Mouse (Mus musculus): ENCODE measurements around the gene Rpl7a. TPM values are rescaled to one million over a fixed set of nuclear protein-coding genes. Genes with fewer than 3 reads are reported as not detected.

Rpl7a gene
- polyA plus RNA-seq, 1 experiment from 2014 or later: 462 TPM

DNA sequence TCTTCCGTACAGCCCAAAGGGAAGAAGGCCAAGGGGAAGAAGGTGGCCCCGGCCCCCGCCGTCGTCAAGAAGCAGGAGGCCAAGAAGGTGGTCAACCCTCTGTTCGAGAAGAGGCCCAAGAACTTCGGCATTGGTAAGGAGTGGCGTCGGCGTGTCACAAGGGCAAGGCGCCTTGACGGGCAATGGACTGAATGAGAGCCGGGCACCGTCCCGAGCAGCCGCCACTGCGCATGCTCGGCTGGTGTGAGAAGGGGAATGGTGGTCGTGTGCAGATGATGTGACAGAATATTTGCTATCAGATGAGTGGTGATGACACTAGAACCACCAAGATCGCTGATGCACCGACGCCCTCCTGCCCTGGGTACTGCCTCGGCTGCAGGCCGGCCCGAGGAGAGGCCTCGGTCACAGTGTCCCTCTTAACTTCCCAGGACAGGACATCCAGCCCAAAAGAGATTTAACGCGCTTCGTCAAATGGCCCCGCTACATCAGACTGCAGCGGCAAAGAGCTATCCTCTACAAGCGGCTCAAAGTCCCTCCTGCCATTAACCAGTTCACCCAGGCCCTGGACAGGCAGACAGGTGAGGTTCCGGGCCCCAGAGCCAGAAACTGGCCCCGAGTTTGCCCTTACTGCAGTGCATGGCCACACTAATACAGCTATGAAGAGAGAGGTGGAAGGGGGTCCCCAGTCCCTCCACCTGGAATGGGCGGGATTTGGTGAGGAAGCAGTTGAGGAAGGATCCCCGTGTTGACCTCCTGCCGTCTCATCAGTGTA lies 616 bp downstream of the Rpl7a start:
- WGBS: 1% methylated on average over 37 of the region's 37 CpGs
- Histone ChIP-seq H3K9ac (replicated peaks; ENCODE audit: low read depth, low read length) (peak overlapping the region; percentile 90), H3K4me2 (ENCODE audit: low read depth, low read length) (peak overlapping the region; percentile 100), H3K4me3 (ENCODE audit: low read depth, low read length) (peak overlapping the region; percentile 82), H3K36me3 (ENCODE audit: control insufficient read depth, insufficient read depth, low read length) (peaks cover 44% of the 10 kb centered on the region), H3K4me1 (ENCODE audit: control insufficient read depth, insufficient read depth, low read length) (peaks cover 26% of the 10 kb centered on the region), H3K27me3 (ENCODE audit: control insufficient read depth, insufficient read depth, low read length) (no peaks in the 10 kb centered on the region), H3K27ac (ENCODE audit: low read depth, low read length) (peak overlapping the region; percentile 91), H3K9me3 (ENCODE audit: control insufficient read depth, low read length) (no peaks in the 10 kb centered on the region)
- peak; percentile 48 for ATAC-seq (ENCODE audit: low read depth)

DNA sequence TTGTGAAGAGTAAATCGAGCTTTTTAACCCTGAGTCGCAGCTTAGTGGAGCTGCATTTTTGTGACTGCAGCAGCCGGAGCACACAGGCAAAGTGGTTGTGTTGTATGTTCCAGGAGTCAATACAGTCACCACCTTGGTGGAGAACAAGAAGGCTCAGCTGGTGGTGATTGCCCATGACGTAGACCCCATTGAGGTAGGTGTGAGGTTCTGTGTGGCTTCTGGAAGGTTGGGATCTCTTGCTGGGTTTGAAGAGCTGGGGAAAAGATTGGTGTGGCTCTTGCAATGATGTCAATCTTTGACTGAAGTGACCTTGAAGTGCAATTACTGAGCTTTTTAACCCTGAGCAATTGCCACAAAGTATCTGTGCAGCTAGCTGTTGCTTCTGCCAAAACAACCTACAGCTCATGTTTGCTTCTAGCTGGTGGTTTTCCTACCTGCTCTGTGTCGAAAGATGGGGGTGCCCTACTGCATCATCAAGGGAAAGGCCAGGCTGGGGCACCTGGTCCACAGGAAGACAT lies 1.7 kb downstream of the Rpl7a start:
- Histone ChIP-seq H3K27ac (ENCODE audit: low read depth, low read length) (no peak overlapping the region), H3K9me3 (ENCODE audit: control insufficient read depth, low read length) (no peaks in the 10 kb centered on the region), H3K9ac (replicated peaks; ENCODE audit: low read depth, low read length) (peak overlapping the region; percentile 90), H3K4me1 (ENCODE audit: control insufficient read depth, insufficient read depth, low read length) (peaks cover 33% of the 10 kb centered on the region), H3K27me3 (ENCODE audit: control insufficient read depth, insufficient read depth, low read length) (no peaks in the 10 kb centered on the region), H3K4me2 (ENCODE audit: low read depth, low read length) (peak overlapping the region; percentile 100), H3K4me3 (ENCODE audit: low read depth, low read length) (peak overlapping the region; percentile 82), H3K36me3 (ENCODE audit: control insufficient read depth, insufficient read depth, low read length) (peaks cover 35% of the 10 kb centered on the region)
- ATAC-seq (ENCODE audit: low read depth): no peak
- WGBS: 76% methylated on average over 5 of the region's 5 CpGs

DNA sequence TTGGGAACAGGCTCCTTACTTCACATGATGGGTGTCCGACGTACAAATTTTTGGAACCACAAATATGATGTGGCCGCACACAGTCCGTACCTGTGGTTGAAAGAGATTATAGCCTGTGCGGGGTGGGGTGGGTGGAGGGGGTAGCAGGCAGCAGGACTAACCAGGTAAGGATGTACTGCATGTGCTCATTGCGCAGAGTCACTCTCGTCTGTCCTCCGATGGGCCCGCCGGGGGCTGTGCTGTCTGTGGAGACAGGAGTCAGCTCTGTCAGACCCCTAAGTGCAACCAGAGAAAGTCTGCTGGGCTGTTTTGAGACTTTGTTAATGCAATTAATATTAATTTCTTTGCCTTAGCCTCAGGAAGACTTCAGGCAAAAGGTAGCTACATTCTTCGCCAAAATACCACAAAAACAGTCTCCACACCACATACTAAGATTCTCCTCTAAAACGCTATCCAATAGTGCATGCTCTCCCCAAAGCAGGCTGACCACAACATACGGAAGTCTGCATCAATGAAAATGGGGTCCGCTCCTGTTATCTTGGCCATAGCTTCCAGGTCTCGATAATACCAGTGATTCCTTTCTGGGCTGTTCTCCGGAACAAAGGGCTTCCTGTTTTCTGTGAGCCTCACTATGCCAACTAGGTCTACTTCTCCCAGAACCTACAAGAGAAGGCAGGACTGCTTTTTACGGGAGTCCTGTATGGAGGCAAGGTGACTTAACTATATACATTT lies 3.0 kb downstream of the Rpl7a start:
- peaks cover 29% of the 10 kb centered on the region for H3K36me3 ChIP-seq (ENCODE audit: control insufficient read depth, insufficient read depth, low read length)
- no peak overlapping the region for H3K9ac ChIP-seq (replicated peaks; ENCODE audit: low read depth, low read length)
- no peaks in the 10 kb centered on the region for H3K9me3 ChIP-seq (ENCODE audit: control insufficient read depth, low read length)
- H3K4me3 ChIP-seq (ENCODE audit: low read depth, low read length): no peak overlapping the region
- H3K27me3 ChIP-seq (ENCODE audit: control insufficient read depth, insufficient read depth, low read length): no peaks in the 10 kb centered on the region
- ATAC-seq (ENCODE audit: low read depth): no peak
- WGBS: 88% methylated on average over 17 of the region's 17 CpGs
- peaks cover 37% of the 10 kb centered on the region for H3K4me1 ChIP-seq (ENCODE audit: control insufficient read depth, insufficient read depth, low read length)
- H3K4me2 ChIP-seq (ENCODE audit: low read depth, low read length): no peak overlapping the region
- no peak overlapping the region for H3K27ac ChIP-seq (ENCODE audit: low read depth, low read length)

DNA sequence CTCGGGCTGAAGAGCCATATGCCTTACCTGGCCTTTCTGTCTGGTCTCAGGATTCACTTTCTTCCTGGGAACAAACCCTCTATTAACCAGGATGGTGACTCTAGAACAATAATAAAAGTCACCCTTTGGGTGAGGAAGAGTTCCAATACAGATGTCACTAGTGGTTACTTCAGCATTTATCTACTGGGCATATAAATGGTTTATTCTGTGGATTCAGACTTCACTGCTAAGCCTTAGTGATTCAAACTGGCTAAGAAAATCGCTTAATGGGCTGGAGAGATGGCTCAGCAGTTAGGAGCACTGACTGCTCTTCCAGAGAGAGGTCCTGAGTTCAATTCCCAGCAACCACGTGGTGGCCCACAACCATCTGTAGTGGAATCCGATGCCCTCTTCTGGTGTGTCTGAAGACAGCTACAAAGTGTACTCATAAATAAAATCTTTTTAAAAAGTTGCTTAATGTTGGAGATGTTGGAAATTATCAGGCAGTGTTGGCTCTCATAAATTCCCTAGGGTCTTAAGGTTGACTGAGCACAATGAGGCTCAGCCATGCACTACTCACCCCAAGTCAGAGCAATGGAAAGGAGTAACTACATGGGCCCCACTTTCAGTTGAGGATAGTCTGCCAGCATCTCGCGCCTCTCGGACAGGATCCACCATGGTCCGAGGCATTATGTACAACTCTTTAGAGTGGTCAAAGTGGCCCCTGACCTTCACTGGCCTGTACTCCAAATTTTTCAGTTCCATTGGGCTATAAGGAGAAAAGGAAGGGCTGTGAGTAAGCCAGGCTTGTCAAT lies 3.8 kb downstream of the Rpl7a start:
- Histone ChIP-seq H3K36me3 (ENCODE audit: control insufficient read depth, insufficient read depth, low read length) (peaks cover 34% of the 10 kb centered on the region), H3K4me3 (ENCODE audit: low read depth, low read length) (no peak overlapping the region), H3K4me1 (ENCODE audit: control insufficient read depth, insufficient read depth, low read length) (peaks cover 29% of the 10 kb centered on the region), H3K27ac (ENCODE audit: low read depth, low read length) (no peak overlapping the region), H3K9ac (replicated peaks; ENCODE audit: low read depth, low read length) (no peak overlapping the region), H3K27me3 (ENCODE audit: control insufficient read depth, insufficient read depth, low read length) (no peaks in the 10 kb centered on the region), H3K9me3 (ENCODE audit: control insufficient read depth, low read length) (no peaks in the 10 kb centered on the region), H3K4me2 (ENCODE audit: low read depth, low read length) (no peak overlapping the region)
- 59% methylated on average over 8 of the region's 8 CpGs for WGBS
- no peak for ATAC-seq (ENCODE audit: low read depth)

DNA sequence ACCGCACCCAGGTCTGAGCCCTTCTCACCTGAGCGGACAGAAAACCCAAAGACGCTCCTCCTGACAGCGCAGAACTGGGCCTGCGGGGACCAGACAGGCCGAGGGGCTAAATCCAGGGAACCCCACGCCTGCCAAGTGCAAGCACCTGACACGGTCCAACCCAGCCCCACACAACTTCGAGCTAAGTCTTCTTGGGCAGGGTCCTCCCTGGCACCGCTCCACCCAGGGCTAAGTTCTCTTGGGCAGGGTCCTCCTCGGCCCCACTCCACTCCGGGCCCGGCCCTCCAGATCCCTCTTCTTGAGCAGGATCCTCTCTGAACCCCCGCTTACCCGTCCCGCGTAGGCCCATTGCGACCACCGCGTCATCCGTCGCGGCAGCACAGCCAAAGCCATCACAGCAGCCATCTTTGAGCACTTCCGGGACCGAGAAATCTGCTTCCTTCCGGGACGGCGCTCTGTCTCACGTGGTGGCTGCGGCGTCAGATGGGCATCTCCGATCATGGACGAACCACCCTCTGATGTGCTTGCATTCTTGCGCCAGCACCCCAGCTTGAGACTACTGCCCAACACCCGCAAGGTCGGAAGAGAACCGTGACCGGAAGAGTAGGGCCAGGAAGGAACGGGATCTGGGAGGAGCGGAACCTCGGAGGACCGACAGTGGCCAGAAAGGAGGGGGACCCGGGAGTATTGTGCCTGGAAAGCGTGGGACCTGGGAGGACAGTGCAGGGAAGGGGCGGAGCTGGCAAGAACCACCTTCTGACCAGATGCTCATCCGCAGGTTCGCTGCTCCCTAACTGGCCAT lies 5.6 kb downstream of the Rpl7a start, which contains the start of the genes Surf2 and Surf1:
Gene Surf2 (plus strand): TSS at position 441 of the 802 bp plus-strand sequence.
Gene Surf1 (minus strand): TSS at position 604 of the 802 bp plus-strand sequence.
- ATAC-seq (ENCODE audit: low read depth): peak; percentile 84
- Histone ChIP-seq H3K4me3 (ENCODE audit: low read depth, low read length) (peak within 1 kb of the TSS; percentile 71), H3K27me3 (ENCODE audit: control insufficient read depth, insufficient read depth, low read length) (no peaks in the 10 kb centered on the region), H3K9ac (replicated peaks; ENCODE audit: low read depth, low read length) (peak within 1 kb of the TSS; percentile 69), H3K9me3 (ENCODE audit: control insufficient read depth, low read length) (no peaks in the 10 kb centered on the region), H3K4me1 (ENCODE audit: control insufficient read depth, insufficient read depth, low read length) (peaks cover 25% of the 10 kb centered on the region), H3K36me3 (ENCODE audit: control insufficient read depth, insufficient read depth, low read length) (peaks cover 52% of the 10 kb centered on the region), H3K27ac (ENCODE audit: low read depth, low read length) (peak within 1 kb of the TSS; percentile 70), H3K4me2 (ENCODE audit: low read depth, low read length) (peak within 1 kb of the TSS; percentile 98)
- 2% methylated on average over 46 of the region's 47 CpGs for WGBS

DNA sequence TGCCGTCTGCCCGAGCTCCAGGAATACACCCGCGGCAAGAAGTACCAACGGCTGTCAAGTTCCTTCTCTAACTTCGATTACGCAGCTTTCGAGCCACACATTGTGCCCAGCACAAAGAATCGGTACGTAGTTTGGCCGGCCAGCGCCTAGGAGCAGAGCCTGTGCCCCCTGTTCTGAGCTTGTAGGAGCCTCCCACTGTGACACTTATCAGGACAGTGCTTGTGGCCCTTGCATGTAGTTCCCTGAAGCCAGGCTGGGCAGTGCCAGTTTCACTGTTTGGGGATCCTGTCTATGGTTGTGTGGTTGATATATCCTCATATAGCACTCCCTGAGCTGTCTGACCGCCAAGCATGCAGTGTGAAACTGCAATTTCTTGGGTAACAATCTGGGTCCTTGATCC lies 6.2 kb downstream of the Rpl7a start:
- ATAC-seq (ENCODE audit: low read depth): peak; percentile 18
- WGBS: 2% methylated on average over 13 of the region's 13 CpGs
- peak overlapping the region; percentile 98 for H3K4me2 ChIP-seq (ENCODE audit: low read depth, low read length)

DNA sequence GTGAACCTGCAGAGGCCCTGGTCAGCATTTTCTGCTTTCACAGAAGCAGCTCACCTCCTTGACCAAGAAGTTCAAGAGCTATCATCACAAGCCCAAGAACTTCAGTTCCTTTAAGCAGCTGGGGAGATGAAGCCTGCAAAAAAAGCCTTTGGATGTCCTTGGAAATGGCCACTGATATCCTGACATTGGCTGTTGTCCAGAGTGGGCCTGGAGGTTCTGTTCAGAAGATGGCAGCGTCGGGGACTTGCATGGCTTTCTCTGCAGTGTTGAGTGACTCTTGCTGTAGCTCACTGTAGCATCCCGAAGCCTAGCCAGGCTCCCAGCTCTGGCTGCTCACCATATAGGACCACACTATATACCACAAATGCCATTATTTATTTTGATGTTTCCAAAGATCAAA lies 9.1 kb downstream of the Rpl7a start:
- no peak for ATAC-seq (ENCODE audit: low read depth)
- Histone ChIP-seq H3K9me3 (ENCODE audit: control insufficient read depth, low read length) (no peaks in the 10 kb centered on the region), H3K27ac (ENCODE audit: low read depth, low read length) (no peak overlapping the region), H3K4me1 (ENCODE audit: control insufficient read depth, insufficient read depth, low read length) (peaks cover 18% of the 10 kb centered on the region), H3K36me3 (ENCODE audit: control insufficient read depth, insufficient read depth, low read length) (peaks cover 55% of the 10 kb centered on the region), H3K27me3 (ENCODE audit: control insufficient read depth, insufficient read depth, low read length) (no peaks in the 10 kb centered on the region), H3K4me2 (ENCODE audit: low read depth, low read length) (no peak overlapping the region), H3K9ac (replicated peaks; ENCODE audit: low read depth, low read length) (no peak overlapping the region), H3K4me3 (ENCODE audit: low read depth, low read length) (no peak overlapping the region)
- WGBS: 89% methylated on average over 3 of the region's 3 CpGs

More for the DNA sequence above, 6.2 kb downstream of the Rpl7a start:
- Histone ChIP-seq H3K4me3 (ENCODE audit: low read depth, low read length) (peak overlapping the region; percentile 71), H3K27ac (ENCODE audit: low read depth, low read length) (peak overlapping the region; percentile 70), H3K4me1 (ENCODE audit: control insufficient read depth, insufficient read depth, low read length) (peaks cover 24% of the 10 kb centered on the region), H3K36me3 (ENCODE audit: control insufficient read depth, insufficient read depth, low read length) (peaks cover 58% of the 10 kb centered on the region), H3K9ac (replicated peaks; ENCODE audit: low read depth, low read length) (peak overlapping the region; percentile 69), H3K9me3 (ENCODE audit: control insufficient read depth, low read length) (no peaks in the 10 kb centered on the region), H3K27me3 (ENCODE audit: control insufficient read depth, insufficient read depth, low read length) (no peaks in the 10 kb centered on the region)

DNA sequence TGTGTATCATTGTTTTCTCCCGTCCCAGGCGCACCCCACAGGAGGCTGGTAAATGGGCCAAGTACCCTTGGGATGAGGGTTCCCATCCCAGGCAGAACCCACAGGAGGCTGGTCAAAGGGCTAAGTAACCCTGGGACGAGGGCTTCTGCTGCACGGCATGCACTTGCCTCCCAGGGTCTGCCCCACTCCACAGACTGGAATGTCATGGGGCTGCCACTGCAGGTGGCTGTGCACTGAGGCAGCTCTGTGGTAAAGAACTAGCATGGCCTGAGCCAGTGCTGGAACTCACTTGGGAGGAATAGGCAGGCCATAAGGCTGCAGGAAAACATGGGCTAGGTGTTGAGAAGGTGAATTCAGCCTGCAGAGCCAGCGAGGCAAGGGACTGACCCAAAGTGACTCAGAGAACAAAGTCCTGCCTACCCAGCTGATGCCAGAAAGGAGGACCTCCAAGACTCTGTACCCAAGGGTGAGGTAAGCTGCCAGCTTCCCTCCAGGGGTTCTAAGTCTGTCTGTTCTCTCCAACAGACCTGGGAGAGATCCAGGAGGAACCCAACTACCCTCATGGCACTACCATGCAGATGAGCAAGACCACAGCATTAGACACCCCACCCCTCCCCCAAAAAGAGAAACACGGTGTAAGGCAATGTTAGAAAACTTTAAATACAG lies 9.8 kb downstream of the Rpl7a start:
- no peaks in the 10 kb centered on the region for H3K9me3 ChIP-seq (ENCODE audit: control insufficient read depth, low read length)
- ATAC-seq (ENCODE audit: low read depth): no peak
- H3K4me3 ChIP-seq (ENCODE audit: low read depth, low read length): no peak overlapping the region
- H3K4me1 ChIP-seq (ENCODE audit: control insufficient read depth, insufficient read depth, low read length): peaks cover 14% of the 10 kb centered on the region
- no peak overlapping the region for H3K4me2 ChIP-seq (ENCODE audit: low read depth, low read length)
- 86% methylated on average over 6 of the region's 6 CpGs for WGBS
- no peak overlapping the region for H3K27ac ChIP-seq (ENCODE audit: low read depth, low read length)
- no peaks in the 10 kb centered on the region for H3K27me3 ChIP-seq (ENCODE audit: control insufficient read depth, insufficient read depth, low read length)
- no peak overlapping the region for H3K9ac ChIP-seq (replicated peaks; ENCODE audit: low read depth, low read length)
- H3K36me3 ChIP-seq (ENCODE audit: control insufficient read depth, insufficient read depth, low read length): peaks cover 62% of the 10 kb centered on the region

Data from neural tube, embryonic 14.5 days (tissue).